Mouse (Mus musculus): Measurements from ENCODE around the gene Shisa7.
A peak's percentile ranks its signal among the peaks of the same experiment; 100 is the strongest.
"Not testable (repeated sequence)": the region's sequence is repeated elsewhere in the genome, so short reads cannot be mapped to it uniquely, and the experiment has no call there.

The Shisa7 gene

GRCm38 (mm10) chr7:4849372-4849771, 4.9 kb upstream of the Shisa7 start:
- no peak for DNase-seq (ENCODE audit: low read depth, low spot score)

- peak; percentile 87 for DNase-seq (ENCODE audit: low read depth, low spot score)
Observed at GRCm38 (mm10) chr7:4844917-4845309, 417 bp upstream of the Shisa7 start.

GRCm38 (mm10) chr7:4843604-4844244, 772 bp downstream of the Shisa7 start:
- DNase-seq (ENCODE audit: low read depth, low spot score), result peak; percentile 75

GRCm38 (mm10) chr7:4842634-4843131, 1.8 kb downstream of the Shisa7 start:
- DNase-seq (ENCODE audit: low read depth, low spot score), result no peak

- DNase-seq (ENCODE audit: low read depth, low spot score), result no peak
Observed at GRCm38 (mm10) chr7:4842077-4842476, 2.4 kb downstream of the Shisa7 start.

GRCm38 (mm10) chr7:4837639-4838038, 6.9 kb downstream of the Shisa7 start:
- DNase-seq (ENCODE audit: low read depth, low spot score), result no peak

- DNase-seq (ENCODE audit: low read depth, low spot score), result no peak
Observed at GRCm38 (mm10) chr7:4836351-4836792, 8.1 kb downstream of the Shisa7 start.

- DNase-seq (ENCODE audit: low read depth, low spot score), result no peak
Observed at GRCm38 (mm10) chr7:4835631-4836327, 8.7 kb downstream of the Shisa7 start.

GRCm38 (mm10) chr7:4830476-4830875, 14.0 kb downstream of the Shisa7 start:
- DNase-seq (ENCODE audit: low read depth, low spot score), result no peak

GRCm38 (mm10) chr7:4825365-4825764, 19.1 kb downstream of the Shisa7 start:
- no peak for DNase-seq (ENCODE audit: low read depth, low spot score)

- no peak for DNase-seq (ENCODE audit: low read depth, low spot score)
Observed at GRCm38 (mm10) chr7:4822162-4822907, 22.2 kb downstream of the Shisa7 start.

GRCm38 (mm10) chr7:4821690-4822089, 22.8 kb downstream of the Shisa7 start:
- DNase-seq (ENCODE audit: low read depth, low spot score), result no peak

- not testable (repeated sequence) for DNase-seq (ENCODE audit: low read depth, low spot score)
Observed at GRCm38 (mm10) chr7:4820925-4821324, 23.6 kb downstream of the Shisa7 start.

GRCm38 (mm10) chr7:4816559-4816958, 27.9 kb downstream of the Shisa7 start:
- DNase-seq (ENCODE audit: low read depth, low spot score), result no peak

GRCm38 (mm10) chr7:4813105-4813791, 31.2 kb downstream of the Shisa7 start:
- DNase-seq (ENCODE audit: low read depth, low spot score), result no peak

- DNase-seq (ENCODE audit: low read depth, low spot score), result peak; percentile 99
Observed at GRCm38 (mm10) chr7:4812303-4813104, 32.0 kb downstream of the Shisa7 start, which contains the start of gene Ube2s. Ube2s (minus strand) TSS chr7:4812590.

GRCm38 (mm10) chr7:4811842-4812302, 32.6 kb downstream of the Shisa7 start:
- DNase-seq (ENCODE audit: low read depth, low spot score), result no peak

- not testable (repeated sequence) for DNase-seq (ENCODE audit: low read depth, low spot score)
Observed at GRCm38 (mm10) chr7:4811131-4811530, 33.4 kb downstream of the Shisa7 start.

GRCm38 (mm10) chr7:4806716-4807115, 37.8 kb downstream of the Shisa7 start:
- no peak for DNase-seq (ENCODE audit: low read depth, low spot score)

- DNase-seq (ENCODE audit: low read depth, low spot score), result no peak
Observed at GRCm38 (mm10) chr7:4802247-4802646, 42.2 kb downstream of the Shisa7 start.

Measured in brain, embryonic 18.5 days (tissue).